Mouse (Mus musculus) liver, embryonic 14.5 days (tissue): ENCODE data around the gene Klk11.

Source experiments
- CTCF ChIP-seq: IDR thresholded peaks from 2 replicates; pipeline ENCODE4 v1.5.1; 2016; ENCODE audit warnings: antibody characterized with exemption, low read depth, control low read depth
- EP300 ChIP-seq: IDR thresholded peaks from 2 replicates; pipeline ENCODE4 v1.6.1; 2016; ENCODE audit warnings: antibody characterized with exemption, low read depth

DNA sequence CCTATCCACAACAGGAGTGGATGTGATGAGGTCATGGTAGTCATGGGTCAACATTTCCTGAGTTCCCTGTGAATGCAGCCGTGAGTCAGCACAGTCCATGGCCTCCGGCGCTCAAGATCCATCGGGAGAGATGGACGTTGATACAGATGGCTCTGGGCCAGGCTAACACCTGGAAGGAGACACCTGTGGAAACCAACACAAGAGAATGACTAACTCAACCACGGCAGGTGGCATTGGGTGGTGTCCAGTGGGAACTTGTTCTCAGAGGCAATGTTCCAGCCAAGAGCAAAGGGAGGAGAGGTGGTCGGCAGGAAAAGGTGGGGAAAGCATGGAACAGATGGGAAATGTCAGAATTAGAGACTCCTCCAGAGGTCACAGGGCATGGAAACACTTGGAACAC is 47.2 kb downstream of the Klk11 start:
- TF ChIP-seq CTCF, result no peak
- no peak for TF ChIP-seq EP300
